Mouse (Mus musculus): ENCODE results near the gene Eif2d. TPM values are rescaled to one million over a fixed set of nuclear protein-coding genes. Genes with fewer than 3 reads are reported as not detected.

The Eif2d gene
- total RNA-seq, 2 experiments from 2014 or later, result 37.7 to 39.7 TPM

- DNase-seq (ENCODE audit: low spot score in 2 of 2), result no peak
These were observed 60.4 kb downstream of the Eif2d start for GRCm38 (mm10) chr1:131213361-131213760.

- DNase-seq (ENCODE audit: low spot score in 2 of 2), result no peak
These were observed 66.0 kb downstream of the Eif2d start for GRCm38 (mm10) chr1:131218933-131219332.

GRCm38 (mm10) chr1:131221822-131222590 is 69.0 kb downstream of the Eif2d start:
- no peak for DNase-seq (ENCODE audit: low spot score in 2 of 2)

- DNase-seq (ENCODE audit: low spot score in 2 of 2), result no peak
These were observed 70.4 kb downstream of the Eif2d start for GRCm38 (mm10) chr1:131223345-131223744.

- DNase-seq (ENCODE audit: low spot score in 2 of 2), result no peak
These were observed 72.0 kb downstream of the Eif2d start for GRCm38 (mm10) chr1:131224848-131225471.

- DNase-seq (ENCODE audit: low spot score in 2 of 2), result no peak
These were observed 75.2 kb downstream of the Eif2d start for GRCm38 (mm10) chr1:131228225-131228624.

- no peak for DNase-seq (ENCODE audit: low spot score in 2 of 2)
These were observed 75.7 kb downstream of the Eif2d start for GRCm38 (mm10) chr1:131228659-131229058.

GRCm38 (mm10) chr1:131233527-131233926 is 80.5 kb downstream of the Eif2d start:
- no peak for DNase-seq (ENCODE audit: low spot score in 2 of 2)

- no peak for DNase-seq (ENCODE audit: low spot score in 2 of 2)
These were observed 83.1 kb downstream of the Eif2d start for GRCm38 (mm10) chr1:131236077-131236476.

Other genes starting within 250 kb of the Eif2d start
- gene Il20, start 241.7 kb upstream of the Eif2d start, total RNA-seq (2021), result not detected
- not detected for gene Il19, start 213.1 kb upstream of the Eif2d start, total RNA-seq (2021)
- not detected for gene Il10, start 133.3 kb upstream of the Eif2d start, total RNA-seq (2021)
- gene Mapkapk2, start 55.4 kb upstream of the Eif2d start, total RNA-seq (2021), result 10 to 100 TPM; 31.2 to 34.0 TPM
- gene Dyrk3, start 14.8 kb upstream of the Eif2d start, total RNA-seq (2021), result 10 to 100 TPM; 14.0 to 15.3 TPM
- 10 to 100 TPM; 20.0 to 21.0 TPM for gene Rassf5, start 92.1 kb downstream of the Eif2d start, total RNA-seq (2021)
- 1 to 10 TPM; 2.5 to 3.6 TPM for gene Ikbke, start 126.4 kb downstream of the Eif2d start, total RNA-seq (2021)